Mouse (Mus musculus) erythroblast, embryonic 14.5 days (primary cell): ENCODE data around the gene Paqr5. TPM values are rescaled to one million over a fixed set of nuclear protein-coding genes. Genes with fewer than 3 reads are reported as not detected.

Experiments
- H3K27me3 ChIP-seq: 2 replicates; pipeline ENCODE4 v1.6.1; 2012; ENCODE audit warnings: inconsistent platforms; ENCODE audit not compliant: control insufficient read depth
- H3K36me3 ChIP-seq: 2 replicates; pipeline ENCODE4 v1.6.1; 2012; ENCODE audit warnings: mild to moderate bottlenecking, inconsistent platforms; ENCODE audit not compliant: control insufficient read depth
- H3K4me1 ChIP-seq: 2 replicates; pipeline ENCODE4 v1.6.1; 2012; ENCODE audit warnings: inconsistent platforms; ENCODE audit not compliant: control insufficient read depth
- H3K4me3 ChIP-seq: replicated peaks from 2 replicates; pipeline ENCODE3; 2012; ENCODE audit warnings: moderate library complexity, mild to moderate bottlenecking, inconsistent platforms
- H3K9me3 ChIP-seq: 2 replicates; pipeline ENCODE4 v1.6.1; 2012; ENCODE audit warnings: low read length, inconsistent platforms, mixed read lengths; ENCODE audit not compliant: control insufficient read depth
- GATA1 ChIP-seq: IDR thresholded peaks from 2 replicates; pipeline ENCODE4 v1.6.1; 2012; ENCODE audit warnings: low read length, inconsistent platforms, mixed read lengths
- TAL1 ChIP-seq: IDR thresholded peaks from 3 replicates; pipeline ENCODE4 v1.6.1; 2012; ENCODE audit warnings: low read length, inconsistent platforms, mixed read lengths
- polyA plus RNA-seq: library from polyadenylated mRNA; stranded (reverse); fragments of >175 nt; gene quantifications from 2 replicates; pipeline ENCODE4 v1.2.3, GENCODE M21; 2012

Paqr5 gene
- polyA plus RNA-seq, 1 experiment, result not detected

GRCm38 (mm10) chr9:61952241-61952640, 74.4 kb downstream of the Paqr5 start:
- no peaks in the 10 kb centered on the region for H3K9me3 ChIP-seq
- TF ChIP-seq TAL1, result no peak
- TF ChIP-seq GATA1, result no peak
- H3K36me3 ChIP-seq, result no peaks in the 10 kb centered on the region
- no peak overlapping the region for H3K4me3 ChIP-seq
- peaks cover 5% of the 10 kb centered on the region; the same call in 1 of the 2 replicates for H3K27me3 ChIP-seq
- peaks cover 12% of the 10 kb centered on the region for H3K4me1 ChIP-seq

GRCm38 (mm10) chr9:61947402-61948346, 79.0 kb downstream of the Paqr5 start:
- TF ChIP-seq TAL1 (no peak), GATA1 (no peak)
- Histone ChIP-seq H3K9me3 (no peaks in the 10 kb centered on the region), H3K27me3 (0 out of 2 replicates have a peak, but pooled peaks cover 3% of the 10 kb centered on the region), H3K36me3 (peaks cover 26% of the 10 kb centered on the region), H3K4me1 (peaks cover 38% of the 10 kb centered on the region), H3K4me3 (peak overlapping the region; percentile 100)

GRCm38 (mm10) chr9:61946623-61947401, 79.8 kb downstream of the Paqr5 start, which contains the start of gene Kif23:
TSS of gene Kif23 (minus strand) at chr9:61946774.
- Histone ChIP-seq H3K4me3 (peak within 1 kb of the TSS; percentile 100), H3K9me3 (no peaks in the 10 kb centered on the region), H3K4me1 (peaks cover 46% of the 10 kb centered on the region), H3K36me3 (peaks cover 34% of the 10 kb centered on the region), H3K27me3 (0 out of 2 replicates have a peak, but pooled peaks cover 3% of the 10 kb centered on the region)
- no peak for TF ChIP-seq GATA1
- TF ChIP-seq TAL1, result no peak

- Histone ChIP-seq H3K36me3 (peaks cover 41% of the 10 kb centered on the region), H3K4me3 (peak overlapping the region; percentile 100), H3K4me1 (peaks cover 52% of the 10 kb centered on the region)
Measured at GRCm38 (mm10) chr9:61945973-61946611, 80.6 kb downstream of the Paqr5 start.

GRCm38 (mm10) chr9:61941054-61941453, 85.6 kb downstream of the Paqr5 start:
- Histone ChIP-seq H3K36me3 (peaks cover 92% of the 10 kb centered on the region), H3K4me1 (peaks cover 40% of the 10 kb centered on the region), H3K27me3 (no peaks in the 10 kb centered on the region), H3K4me3 (no peak overlapping the region), H3K9me3 (no peaks in the 10 kb centered on the region)
- TF ChIP-seq GATA1 (no peak), TAL1 (no peak)

More at GRCm38 (mm10) chr9:61945973-61946611, 80.6 kb downstream of the Paqr5 start:
- TF ChIP-seq GATA1 (peak; percentile 18; the same call in 1 of the 2 replicates), TAL1 (peak; percentile 55; the same call in 2 of the 3 replicates)
- no peaks in the 10 kb centered on the region for H3K9me3 ChIP-seq
- 0 out of 2 replicates have a peak, but pooled peaks cover 3% of the 10 kb centered on the region for H3K27me3 ChIP-seq

GRCm38 (mm10) chr9:61933333-61933732, 93.3 kb downstream of the Paqr5 start:
- Histone ChIP-seq H3K27me3 (no peaks in the 10 kb centered on the region), H3K9me3 (no peaks in the 10 kb centered on the region), H3K36me3 (peaks cover 100% of the 10 kb centered on the region), H3K4me1 (no peaks in the 10 kb centered on the region), H3K4me3 (no peak overlapping the region)
- TF ChIP-seq TAL1 (no peak), GATA1 (no peak)

GRCm38 (mm10) chr9:61932009-61932408, 94.6 kb downstream of the Paqr5 start:
- no peak overlapping the region for H3K4me3 ChIP-seq
- no peaks in the 10 kb centered on the region for H3K9me3 ChIP-seq
- H3K4me1 ChIP-seq, result no peaks in the 10 kb centered on the region
- TF ChIP-seq GATA1 (no peak), TAL1 (no peak)
- H3K27me3 ChIP-seq, result no peaks in the 10 kb centered on the region
- H3K36me3 ChIP-seq, result peaks cover 100% of the 10 kb centered on the region

- TF ChIP-seq TAL1 (no peak), GATA1 (no peak)
- no peak overlapping the region for H3K4me3 ChIP-seq
- no peaks in the 10 kb centered on the region for H3K27me3 ChIP-seq
- peaks cover 100% of the 10 kb centered on the region for H3K36me3 ChIP-seq
- H3K4me1 ChIP-seq, result peaks cover 17% of the 10 kb centered on the region
- no peaks in the 10 kb centered on the region for H3K9me3 ChIP-seq
Measured at GRCm38 (mm10) chr9:61925086-61925660, 101.5 kb downstream of the Paqr5 start.

GRCm38 (mm10) chr9:61920331-61920730, 106.3 kb downstream of the Paqr5 start:
- Histone ChIP-seq H3K36me3 (peaks cover 97% of the 10 kb centered on the region), H3K9me3 (no peaks in the 10 kb centered on the region), H3K4me3 (no peak overlapping the region), H3K4me1 (peaks cover 37% of the 10 kb centered on the region), H3K27me3 (no peaks in the 10 kb centered on the region)
- no peak for TF ChIP-seq TAL1
- no peak for TF ChIP-seq GATA1
